Mouse (Mus musculus) bone marrow macrophage, adult 2 months (primary cell): Measurements from ENCODE around the gene Hs6st1. TPM values are rescaled to one million over a fixed set of nuclear protein-coding genes. Genes with fewer than 3 reads are reported as not detected.

Source experiments
- H3K27ac ChIP-seq: 2 replicates; pipeline ENCODE4 v1.5.1; 2012; ENCODE audit warnings: low read depth, low read length; ENCODE audit not compliant: insufficient read depth
- H3K4me1 ChIP-seq: 2 replicates; pipeline ENCODE4 v1.6.1; 2012; ENCODE audit warnings: low read length; ENCODE audit not compliant: control insufficient read depth, insufficient read depth
- H3K4me3 ChIP-seq: 2 replicates; pipeline ENCODE4 v1.5.1; 2012; ENCODE audit warnings: mild to moderate bottlenecking, low read length, moderate library complexity; ENCODE audit not compliant: insufficient read depth
- CTCF ChIP-seq: IDR thresholded peaks from 2 replicates; pipeline ENCODE4 v1.5.1; 2012; ENCODE audit warnings: low read depth, mild to moderate bottlenecking, low read length, moderate library complexity
- POLR2A ChIP-seq: IDR thresholded peaks from 2 replicates; pipeline ENCODE4 v1.6.1; 2012; ENCODE audit warnings: mild to moderate bottlenecking, low read depth, low read length, borderline replicate concordance
- polyA plus RNA-seq: library from polyadenylated mRNA; stranded (reverse); fragments of >200 nt; gene quantifications from 2 replicates; pipeline ENCODE4 v1.2.4, GENCODE M21; 2012; ENCODE audit not compliant: missing spikeins, insufficient read depth, insufficient read length

Hs6st1 gene
- polyA plus RNA-seq, 1 experiment = 23.4 TPM

GRCm38 (mm10) chr1:36054182-36054966 is 13.8 kb upstream of the Hs6st1 start:
- no peak overlapping the region for H3K27ac ChIP-seq

DNA sequence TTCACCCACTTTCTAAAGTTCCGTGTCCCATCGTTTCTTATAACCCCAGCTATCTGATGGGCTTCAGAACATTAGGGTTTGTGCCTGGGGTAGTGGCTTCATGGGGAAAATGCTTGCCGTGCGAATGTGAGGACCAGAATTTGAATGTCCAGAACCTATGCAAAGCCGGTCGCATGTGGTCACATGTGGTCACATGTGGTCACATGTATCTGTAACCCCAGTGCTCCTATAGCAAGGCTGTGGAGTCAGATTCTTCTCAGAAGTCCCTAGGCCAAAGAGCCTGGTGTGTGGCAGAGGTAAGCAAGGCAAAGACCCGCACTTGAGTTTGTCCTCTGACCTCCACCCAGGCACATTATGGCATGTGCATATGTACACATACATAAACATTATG is 13.2 kb upstream of the Hs6st1 start:
- Histone ChIP-seq H3K4me1 (peaks cover 35% of the 10 kb centered on the region), H3K27ac (no peak overlapping the region), H3K4me3 (no peak overlapping the region)
- no peak for TF ChIP-seq POLR2A
- no peak for TF ChIP-seq CTCF

More at GRCm38 (mm10) chr1:36054182-36054966, 13.8 kb upstream of the Hs6st1 start:
- H3K4me1 ChIP-seq = peaks cover 35% of the 10 kb centered on the region
- TF ChIP-seq CTCF (no peak), POLR2A (no peak)
- no peak overlapping the region for H3K4me3 ChIP-seq

GRCm38 (mm10) chr1:36059351-36059750 is 8.8 kb upstream of the Hs6st1 start:
- TF ChIP-seq POLR2A (no peak), CTCF (no peak)
- H3K4me3 ChIP-seq = no peak overlapping the region
- H3K27ac ChIP-seq = no peak overlapping the region
- peaks cover 18% of the 10 kb centered on the region for H3K4me1 ChIP-seq

DNA sequence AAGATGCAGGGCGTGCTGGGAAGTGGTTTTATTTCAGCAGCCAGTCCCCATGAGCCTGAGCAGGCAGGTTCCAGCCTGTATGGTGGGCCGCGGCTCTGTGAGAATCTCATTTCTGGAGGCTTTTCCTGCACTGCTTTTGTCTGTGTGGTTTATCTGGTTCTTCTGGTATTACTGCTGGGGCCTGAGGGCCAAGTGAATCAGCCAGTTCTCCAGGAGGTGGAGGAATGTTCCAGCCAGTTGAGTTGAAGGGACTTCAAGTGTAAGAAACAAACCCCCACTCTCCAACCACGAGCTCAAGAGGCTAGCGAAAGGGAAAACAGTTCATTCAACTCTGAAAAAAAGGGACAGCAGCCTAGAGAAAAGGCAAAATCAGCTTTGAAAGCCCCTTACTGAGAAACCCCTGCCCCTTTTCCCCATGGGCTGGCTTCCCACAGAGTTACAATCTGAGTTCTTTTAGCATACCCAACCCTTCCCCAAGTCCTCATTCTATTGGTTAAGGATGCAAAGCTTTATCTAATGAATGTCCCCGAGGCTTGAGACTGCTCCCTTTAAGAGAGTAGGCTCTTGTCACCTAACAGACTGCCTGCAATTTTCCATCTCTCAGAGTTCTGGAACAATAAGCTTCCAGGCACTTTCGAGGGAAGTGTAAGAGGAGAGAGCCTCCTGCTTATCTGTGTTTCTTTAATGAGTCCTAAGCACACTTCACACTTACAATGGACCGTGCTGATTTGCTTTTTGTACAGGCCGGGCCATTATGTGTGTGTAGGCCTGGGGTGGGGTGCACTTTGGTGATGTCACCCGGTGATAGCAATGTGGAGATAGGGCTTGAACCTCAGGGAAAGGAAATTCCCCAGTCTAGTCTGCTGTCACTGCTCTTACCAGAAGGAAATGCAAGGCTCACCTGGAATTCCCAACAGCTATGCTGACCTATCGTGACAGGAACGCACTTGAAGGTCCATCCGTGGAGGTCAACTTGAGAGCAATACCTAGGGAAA is 7.9 kb upstream of the Hs6st1 start:
- no peak for TF ChIP-seq POLR2A
- TF ChIP-seq CTCF = no peak

GRCm38 (mm10) chr1:36061211-36061915 is 6.8 kb upstream of the Hs6st1 start:
- no peak overlapping the region for H3K27ac ChIP-seq
- H3K4me3 ChIP-seq = no peak overlapping the region
- TF ChIP-seq POLR2A (no peak), CTCF (no peak)

More for the DNA sequence above, 7.9 kb upstream of the Hs6st1 start:
- H3K4me1 ChIP-seq = peaks cover 20% of the 10 kb centered on the region
- H3K27ac ChIP-seq = no peak overlapping the region
- H3K4me3 ChIP-seq = no peak overlapping the region

GRCm38 (mm10) chr1:36062088-36062805 is 6.0 kb upstream of the Hs6st1 start:
- no peak overlapping the region for H3K4me3 ChIP-seq
- peaks cover 29% of the 10 kb centered on the region for H3K4me1 ChIP-seq
- no peak for TF ChIP-seq POLR2A
- no peak for TF ChIP-seq CTCF
- no peak overlapping the region for H3K27ac ChIP-seq

More at GRCm38 (mm10) chr1:36061211-36061915, 6.8 kb upstream of the Hs6st1 start:
- peaks cover 29% of the 10 kb centered on the region for H3K4me1 ChIP-seq

DNA sequence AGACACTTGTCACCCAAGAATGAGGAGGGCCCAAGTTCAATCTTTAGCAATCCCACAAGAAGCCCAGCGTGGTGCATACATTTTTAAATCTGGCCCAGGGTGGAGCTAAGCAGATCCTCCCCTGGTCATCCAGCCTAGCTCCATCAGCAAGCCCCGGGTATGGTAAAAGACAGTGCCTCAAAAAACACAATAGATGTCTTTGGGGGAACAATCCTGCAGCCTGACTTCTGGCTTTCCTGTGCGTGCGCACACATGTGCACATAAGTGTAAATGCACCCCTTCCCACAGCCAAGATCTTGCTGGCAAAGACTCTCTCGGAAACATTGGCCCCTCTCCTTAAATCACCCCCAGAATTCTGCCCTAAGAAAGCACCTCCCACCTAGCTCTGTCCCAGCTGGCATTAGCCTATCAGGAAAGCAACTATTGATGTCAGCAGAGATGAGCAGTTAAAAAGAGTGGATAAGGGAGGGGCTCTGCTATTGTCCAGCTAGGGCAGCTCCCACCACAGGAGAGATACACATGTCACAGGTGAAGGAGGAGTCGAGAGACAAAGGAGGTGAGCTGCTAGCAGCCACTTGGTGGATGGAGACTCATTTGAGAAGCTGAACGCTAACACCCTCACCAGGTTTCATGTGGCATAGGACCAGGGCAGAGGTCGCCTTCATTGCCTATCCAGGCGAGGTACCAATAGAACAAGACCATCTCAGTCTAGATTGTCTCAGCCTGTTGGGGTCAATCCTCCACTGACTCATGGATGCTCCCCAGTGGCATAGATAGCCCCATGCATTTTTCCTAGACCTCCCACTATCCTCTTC is 5.2 kb upstream of the Hs6st1 start:
- Histone ChIP-seq H3K4me3 (no peak overlapping the region), H3K4me1 (peaks cover 31% of the 10 kb centered on the region), H3K27ac (no peak overlapping the region)
- TF ChIP-seq POLR2A (no peak), CTCF (no peak)

DNA sequence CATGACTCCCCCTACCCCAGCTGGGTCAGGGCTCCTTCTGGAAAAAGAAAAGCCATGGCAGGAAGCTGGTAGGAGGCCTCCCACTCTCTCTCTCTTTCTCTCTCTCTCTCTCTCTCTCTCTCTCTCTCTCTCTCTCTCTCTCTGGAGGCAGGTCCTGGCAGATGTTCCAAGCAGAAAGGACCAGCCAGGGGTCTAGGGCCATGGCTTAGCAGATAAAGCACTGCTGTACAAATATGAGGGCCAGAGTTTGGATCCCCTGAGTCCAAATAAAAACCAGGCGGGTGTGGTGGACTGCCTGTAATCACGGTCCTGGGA is 4.6 kb upstream of the Hs6st1 start:
- TF ChIP-seq POLR2A (no peak), CTCF (no peak)
- Histone ChIP-seq H3K4me3 (no peak overlapping the region), H3K4me1 (peaks cover 28% of the 10 kb centered on the region), H3K27ac (no peak overlapping the region)

GRCm38 (mm10) chr1:36064223-36064622 is 4.0 kb upstream of the Hs6st1 start:
- Histone ChIP-seq H3K27ac (no peak overlapping the region), H3K4me1 (peaks cover 23% of the 10 kb centered on the region), H3K4me3 (no peak overlapping the region)
- TF ChIP-seq POLR2A (no peak), CTCF (no peak)
